Mouse (Mus musculus): ENCODE results near the gene Scaf4.
"Not testable (repeated sequence)": the region's sequence is repeated elsewhere in the genome, so short reads cannot be mapped to it uniquely, and the experiment has no call there.

Gene Scaf4

GRCm38 (mm10) chr16:90291675-90292074 lies 7.4 kb upstream of the Scaf4 start:
- no peak for DNase-seq (ENCODE audit: low read depth, low spot score)

- DNase-seq (ENCODE audit: low read depth, low spot score): peak; percentile 59
Measured at GRCm38 (mm10) chr16:90290962-90291361, 6.7 kb upstream of the Scaf4 start.

- DNase-seq (ENCODE audit: low read depth, low spot score): no peak
Measured at GRCm38 (mm10) chr16:90284916-90285315, 613 bp upstream of the Scaf4 start.

- peak; percentile 89 for DNase-seq (ENCODE audit: low read depth, low spot score)
Measured at GRCm38 (mm10) chr16:90283266-90283904, 918 bp downstream of the Scaf4 start.

- DNase-seq (ENCODE audit: low read depth, low spot score): no peak
Measured at GRCm38 (mm10) chr16:90282620-90283265, 1.6 kb downstream of the Scaf4 start.

- no peak for DNase-seq (ENCODE audit: low read depth, low spot score)
Measured at GRCm38 (mm10) chr16:90281406-90281805, 2.9 kb downstream of the Scaf4 start.

- DNase-seq (ENCODE audit: low read depth, low spot score): no peak
Measured at GRCm38 (mm10) chr16:90280989-90281388, 3.3 kb downstream of the Scaf4 start.

GRCm38 (mm10) chr16:90280515-90280914 lies 3.8 kb downstream of the Scaf4 start:
- DNase-seq (ENCODE audit: low read depth, low spot score): no peak

- DNase-seq (ENCODE audit: low read depth, low spot score): no peak
Measured at GRCm38 (mm10) chr16:90279058-90279457, 5.2 kb downstream of the Scaf4 start.

GRCm38 (mm10) chr16:90275521-90275920 lies 8.8 kb downstream of the Scaf4 start:
- DNase-seq (ENCODE audit: low read depth, low spot score): no peak

- DNase-seq (ENCODE audit: low read depth, low spot score): no peak
Measured at GRCm38 (mm10) chr16:90266581-90266980, 17.7 kb downstream of the Scaf4 start.

GRCm38 (mm10) chr16:90265106-90265505 lies 19.2 kb downstream of the Scaf4 start:
- no peak for DNase-seq (ENCODE audit: low read depth, low spot score)

- DNase-seq (ENCODE audit: low read depth, low spot score): no peak
Measured at GRCm38 (mm10) chr16:90264021-90264420, 20.3 kb downstream of the Scaf4 start.

GRCm38 (mm10) chr16:90261791-90262190 lies 22.5 kb downstream of the Scaf4 start:
- DNase-seq (ENCODE audit: low read depth, low spot score): no peak

GRCm38 (mm10) chr16:90260097-90260496 lies 24.2 kb downstream of the Scaf4 start:
- DNase-seq (ENCODE audit: low read depth, low spot score): no peak

GRCm38 (mm10) chr16:90259623-90260022 lies 24.7 kb downstream of the Scaf4 start:
- DNase-seq (ENCODE audit: low read depth, low spot score): no peak

- DNase-seq (ENCODE audit: low read depth, low spot score): no peak
Measured at GRCm38 (mm10) chr16:90258950-90259349, 25.4 kb downstream of the Scaf4 start.

- no peak for DNase-seq (ENCODE audit: low read depth, low spot score)
Measured at GRCm38 (mm10) chr16:90252521-90252920, 31.8 kb downstream of the Scaf4 start.

- DNase-seq (ENCODE audit: low read depth, low spot score): not testable (repeated sequence)
Measured at GRCm38 (mm10) chr16:90251256-90251655, 33.0 kb downstream of the Scaf4 start.

- no peak for DNase-seq (ENCODE audit: low read depth, low spot score)
Measured at GRCm38 (mm10) chr16:90250099-90250498, 34.2 kb downstream of the Scaf4 start.

GRCm38 (mm10) chr16:90242426-90243304 lies 41.6 kb downstream of the Scaf4 start:
- DNase-seq (ENCODE audit: low read depth, low spot score): no peak

GRCm38 (mm10) chr16:90241875-90242274 lies 42.4 kb downstream of the Scaf4 start:
- DNase-seq (ENCODE audit: low read depth, low spot score): no peak

Measured in ES-CJ7 (cell line).